Mouse (Mus musculus): Measurements from ENCODE around the gene Trp53bp1. TPM values are rescaled to one million over a fixed set of nuclear protein-coding genes. Genes with fewer than 3 reads are reported as not detected.
A peak's percentile ranks its signal among the peaks of the same experiment; 100 is the strongest.

Trp53bp1 gene
- polyA plus RNA-seq, 1 experiment from 2014 or later: 5.8 TPM

DNA sequence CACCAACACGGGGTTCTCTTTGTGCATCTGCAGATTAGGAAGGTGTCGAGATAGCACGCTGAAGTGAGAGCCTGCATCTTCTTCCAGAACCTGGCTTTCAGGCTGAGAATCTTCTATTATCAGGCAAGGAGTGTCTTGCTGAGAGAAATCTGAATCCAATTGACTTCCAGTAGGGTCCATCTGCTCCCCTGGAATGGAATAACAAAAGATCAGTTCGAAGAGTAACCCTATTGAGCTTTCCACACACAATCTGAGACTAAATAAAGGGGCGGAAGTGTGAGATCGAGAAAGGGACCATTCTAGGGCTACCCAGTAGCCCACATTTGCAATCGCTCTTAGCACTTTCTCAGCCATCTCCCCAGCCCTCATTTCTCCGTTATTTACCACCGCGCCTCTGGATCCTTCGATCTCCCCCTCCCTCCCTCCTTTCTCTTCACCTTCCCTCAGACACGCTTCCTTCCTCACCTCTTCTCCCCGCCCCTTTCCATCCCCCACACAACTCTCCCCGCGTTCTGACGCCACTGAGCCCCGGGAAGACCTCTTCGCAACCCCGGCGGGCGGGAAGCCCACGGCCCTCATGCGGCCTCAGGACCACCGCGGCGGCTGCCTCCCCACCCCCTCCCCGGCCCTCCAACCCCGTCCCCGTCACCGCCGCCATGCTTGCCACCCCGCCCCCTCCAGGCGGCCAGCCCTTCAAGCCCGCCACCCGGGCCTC lies 529 bp downstream of the Trp53bp1 start:
- peak overlapping the region; percentile 99 for H3K4me3 ChIP-seq (ENCODE audit: low read depth, low read length)
- H3K9me3 ChIP-seq (ENCODE audit: control insufficient read depth): no peaks in the 10 kb centered on the region
- peak; percentile 75 for ATAC-seq
- no peaks in the 10 kb centered on the region for H3K27me3 ChIP-seq (replicated peaks; ENCODE audit: control insufficient read depth, insufficient read depth, low read length)
- peak overlapping the region; percentile 71 for H3K9ac ChIP-seq (ENCODE audit: low read depth, low read length)
- peak overlapping the region; percentile 15; the same call in 1 of the 2 replicates for H3K27ac ChIP-seq (ENCODE audit: low read depth, low read length)
- H3K36me3 ChIP-seq (ENCODE audit: control insufficient read depth, insufficient read depth): peaks cover 2% of the 10 kb centered on the region; the same call in 1 of the 2 replicates
- peak overlapping the region; percentile 68 for H3K4me2 ChIP-seq (replicated peaks; ENCODE audit: low read depth)
- no peak for TF ChIP-seq CTCF (IDR thresholded peaks at IDR 0.05; ENCODE audit: low read depth)
- 0 out of 2 replicates have a peak, but pooled peaks cover 6% of the 10 kb centered on the region for H3K4me1 ChIP-seq (replicated peaks; ENCODE audit: control insufficient read depth, insufficient read depth, low read length)
- 2% methylated on average over 35 of the region's 35 CpGs for WGBS

DNA sequence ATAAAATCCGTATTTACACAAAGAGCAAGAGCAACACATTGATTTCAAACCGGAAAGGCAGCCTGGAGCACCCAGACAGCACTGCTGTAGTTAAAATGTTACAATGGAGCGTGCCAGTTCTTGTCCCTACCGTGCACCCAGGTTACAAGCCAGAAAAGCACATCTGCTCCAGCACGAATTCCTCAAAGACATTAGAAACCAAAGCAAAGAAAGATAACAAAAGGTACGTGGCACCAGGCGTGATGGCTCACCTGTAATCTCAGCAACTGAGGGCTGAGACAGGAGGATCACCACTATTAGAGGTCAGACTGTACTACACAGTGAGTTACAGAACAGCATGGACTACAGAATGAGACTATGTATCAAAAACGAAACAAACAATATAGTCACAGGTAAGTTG lies 2.8 kb downstream of the Trp53bp1 start:
- no peak for TF ChIP-seq CTCF (IDR thresholded peaks at IDR 0.05; ENCODE audit: low read depth)
- no peak overlapping the region for H3K4me3 ChIP-seq (ENCODE audit: low read depth, low read length)
- no peaks in the 10 kb centered on the region for H3K27me3 ChIP-seq (replicated peaks; ENCODE audit: control insufficient read depth, insufficient read depth, low read length)
- no peak overlapping the region for H3K9ac ChIP-seq (ENCODE audit: low read depth, low read length)
- ATAC-seq: no peak
- no peaks in the 10 kb centered on the region for H3K9me3 ChIP-seq (ENCODE audit: control insufficient read depth)
- no peak overlapping the region for H3K27ac ChIP-seq (ENCODE audit: low read depth, low read length)
- H3K36me3 ChIP-seq (ENCODE audit: control insufficient read depth, insufficient read depth): peaks cover 2% of the 10 kb centered on the region
- 0 out of 2 replicates have a peak, but pooled peaks cover 6% of the 10 kb centered on the region for H3K4me1 ChIP-seq (replicated peaks; ENCODE audit: control insufficient read depth, insufficient read depth, low read length)
- H3K4me2 ChIP-seq (replicated peaks; ENCODE audit: low read depth): no peak overlapping the region
- WGBS: 39% methylated on average over 8 of the region's 8 CpGs

DNA sequence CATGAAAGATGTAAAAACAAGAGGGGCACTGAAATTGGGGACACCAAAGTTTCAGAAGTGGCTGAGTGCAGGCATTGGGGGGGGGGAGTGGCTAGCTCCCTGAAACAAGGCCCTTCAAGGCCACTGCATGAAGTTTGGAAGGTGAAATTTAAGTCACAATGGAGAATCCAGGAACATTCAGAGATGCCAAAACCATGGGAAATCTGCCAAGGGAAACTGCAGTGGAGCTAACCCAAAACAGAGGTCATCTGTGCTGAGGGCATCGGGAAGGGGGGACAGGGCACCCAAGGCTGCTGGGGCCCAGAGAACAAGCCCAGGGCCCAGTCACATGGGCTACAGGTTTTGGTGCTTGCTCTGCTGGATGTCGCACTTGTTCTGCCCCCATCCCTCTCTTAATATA lies 21.4 kb downstream of the Trp53bp1 start:
- H3K4me1 ChIP-seq (replicated peaks; ENCODE audit: control insufficient read depth, insufficient read depth, low read length): no peaks in the 10 kb centered on the region
- H3K36me3 ChIP-seq (ENCODE audit: control insufficient read depth, insufficient read depth): peaks cover 80% of the 10 kb centered on the region
- no peak for ATAC-seq
- no peak overlapping the region for H3K9ac ChIP-seq (ENCODE audit: low read depth, low read length)
- no peaks in the 10 kb centered on the region for H3K27me3 ChIP-seq (replicated peaks; ENCODE audit: control insufficient read depth, insufficient read depth, low read length)
- no peak overlapping the region for H3K27ac ChIP-seq (ENCODE audit: low read depth, low read length)
- H3K4me2 ChIP-seq (replicated peaks; ENCODE audit: low read depth): no peak overlapping the region
- H3K9me3 ChIP-seq (ENCODE audit: control insufficient read depth): no peaks in the 10 kb centered on the region
- WGBS: 91% methylated on average over 2 of the region's 2 CpGs
- no peak for TF ChIP-seq CTCF (IDR thresholded peaks at IDR 0.05; ENCODE audit: low read depth)
- no peak overlapping the region for H3K4me3 ChIP-seq (ENCODE audit: low read depth, low read length)

DNA sequence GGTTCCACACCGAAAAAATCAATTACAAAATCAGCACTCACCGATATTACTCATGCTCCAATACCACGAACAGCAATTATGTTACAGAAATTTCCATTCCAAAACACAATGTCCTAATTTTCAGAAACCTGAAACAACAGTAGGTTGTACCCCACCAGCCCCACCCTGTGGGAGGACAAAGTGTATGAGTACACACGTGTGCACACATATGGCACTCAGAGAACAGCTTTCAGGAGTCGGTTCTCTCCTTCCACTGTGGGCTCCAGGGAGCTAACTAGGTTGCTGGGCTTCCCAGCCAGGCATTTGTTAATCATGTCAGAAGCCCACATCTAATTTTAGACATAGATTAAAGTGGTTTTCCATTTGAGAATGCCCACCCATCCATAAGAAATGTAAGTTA lies 27.1 kb downstream of the Trp53bp1 start:
- Histone ChIP-seq H3K36me3 (ENCODE audit: control insufficient read depth, insufficient read depth) (peaks cover 56% of the 10 kb centered on the region), H3K4me1 (replicated peaks; ENCODE audit: control insufficient read depth, insufficient read depth, low read length) (no peaks in the 10 kb centered on the region), H3K27ac (ENCODE audit: low read depth, low read length) (no peak overlapping the region), H3K27me3 (replicated peaks; ENCODE audit: control insufficient read depth, insufficient read depth, low read length) (no peaks in the 10 kb centered on the region), H3K4me3 (ENCODE audit: low read depth, low read length) (no peak overlapping the region), H3K9me3 (ENCODE audit: control insufficient read depth) (no peaks in the 10 kb centered on the region), H3K9ac (ENCODE audit: low read depth, low read length) (no peak overlapping the region), H3K4me2 (replicated peaks; ENCODE audit: low read depth) (no peak overlapping the region)
- TF ChIP-seq CTCF (IDR thresholded peaks at IDR 0.05; ENCODE audit: low read depth): no peak
- ATAC-seq: no peak
- 94% methylated on average over 5 of the region's 5 CpGs for WGBS

DNA sequence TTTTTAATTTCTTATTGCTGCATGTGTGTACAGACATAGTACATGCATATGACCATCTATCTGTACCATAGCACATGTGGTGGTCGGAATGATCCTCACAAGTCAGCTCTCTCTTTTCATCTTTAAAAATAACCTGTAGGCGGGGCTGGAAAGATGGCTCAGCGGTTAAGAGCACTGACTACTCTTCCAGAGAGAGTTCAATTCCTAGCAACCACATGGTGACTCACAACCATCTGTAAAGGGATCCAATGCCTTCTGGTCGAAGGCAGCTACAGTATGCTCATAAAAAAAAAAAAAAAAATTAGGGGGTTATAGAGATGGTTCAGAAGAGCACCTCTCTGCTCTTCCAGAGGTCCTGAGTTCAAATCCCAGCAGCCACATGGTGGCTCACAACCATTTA lies 31.8 kb downstream of the Trp53bp1 start:
- H3K4me2 ChIP-seq (replicated peaks; ENCODE audit: low read depth): no peak overlapping the region
- H3K9ac ChIP-seq (ENCODE audit: low read depth, low read length): no peak overlapping the region
- no peaks in the 10 kb centered on the region for H3K4me1 ChIP-seq (replicated peaks; ENCODE audit: control insufficient read depth, insufficient read depth, low read length)
- no peak overlapping the region for H3K4me3 ChIP-seq (ENCODE audit: low read depth, low read length)
- TF ChIP-seq CTCF (IDR thresholded peaks at IDR 0.05; ENCODE audit: low read depth): no peak
- H3K27ac ChIP-seq (ENCODE audit: low read depth, low read length): no peak overlapping the region
- ATAC-seq: no peak
- 82% methylated on average over 4 of the region's 4 CpGs for WGBS
- no peaks in the 10 kb centered on the region for H3K27me3 ChIP-seq (replicated peaks; ENCODE audit: control insufficient read depth, insufficient read depth, low read length)
- peaks cover 53% of the 10 kb centered on the region for H3K36me3 ChIP-seq (ENCODE audit: control insufficient read depth, insufficient read depth)
- H3K9me3 ChIP-seq (ENCODE audit: control insufficient read depth): no peaks in the 10 kb centered on the region

DNA sequence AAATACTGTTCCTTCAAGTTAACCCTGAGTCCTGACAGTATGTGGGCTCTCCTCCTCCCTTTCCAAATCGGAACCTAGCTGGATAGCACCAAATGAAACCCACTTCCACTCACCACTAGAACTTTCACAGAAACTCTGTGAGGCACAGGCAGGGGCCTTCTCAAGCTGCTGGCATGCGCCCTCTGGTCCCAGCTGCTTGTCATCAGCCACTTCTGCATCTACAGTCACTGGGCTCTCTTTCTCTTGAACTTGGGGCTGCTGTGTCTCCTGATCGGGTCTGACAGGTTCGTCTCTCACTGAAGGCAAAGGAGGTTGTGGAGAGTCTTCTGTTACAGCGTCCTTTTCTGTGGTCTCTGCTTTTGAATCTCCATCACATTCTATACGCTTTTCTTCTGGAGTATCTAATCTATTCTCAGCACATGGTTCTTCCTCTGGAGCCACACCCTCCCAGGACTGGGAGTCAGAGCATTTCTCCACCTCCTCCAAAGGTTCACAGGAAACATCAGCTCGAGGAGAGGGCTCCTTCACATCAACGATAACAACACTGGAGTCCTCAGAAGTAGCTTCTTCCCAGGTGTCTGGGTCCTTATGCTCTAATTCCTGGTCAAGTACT lies 35.6 kb downstream of the Trp53bp1 start:
- no peaks in the 10 kb centered on the region for H3K4me1 ChIP-seq (replicated peaks; ENCODE audit: control insufficient read depth, insufficient read depth, low read length)
- 90% methylated on average over 8 of the region's 8 CpGs for WGBS
- no peak for TF ChIP-seq CTCF (IDR thresholded peaks at IDR 0.05; ENCODE audit: low read depth)

More for the DNA sequence above, 35.6 kb downstream of the Trp53bp1 start:
- no peak overlapping the region for H3K9ac ChIP-seq (ENCODE audit: low read depth, low read length)
- H3K27ac ChIP-seq (ENCODE audit: low read depth, low read length): no peak overlapping the region
- H3K9me3 ChIP-seq (ENCODE audit: control insufficient read depth): no peaks in the 10 kb centered on the region
- H3K4me2 ChIP-seq (replicated peaks; ENCODE audit: low read depth): no peak overlapping the region
- H3K27me3 ChIP-seq (replicated peaks; ENCODE audit: control insufficient read depth, insufficient read depth, low read length): no peaks in the 10 kb centered on the region
- peaks cover 52% of the 10 kb centered on the region for H3K36me3 ChIP-seq (ENCODE audit: control insufficient read depth, insufficient read depth)
- ATAC-seq: no peak
- no peak overlapping the region for H3K4me3 ChIP-seq (ENCODE audit: low read depth, low read length)
